Mouse (Mus musculus): Measurements from ENCODE around the gene Ilkap. TPM values are rescaled to one million over a fixed set of nuclear protein-coding genes. Genes with fewer than 3 reads are reported as not detected.

Ilkap gene
- polyA plus RNA-seq (2012; rRNA removed): 84.0 and 90.3 TPM in 2 replicates

- Histone ChIP-seq H3K27ac (ENCODE audit: insufficient read depth, low read length) (peak within 1 kb of the TSS; percentile 95), H3K4me1 (ENCODE audit: control insufficient read depth, insufficient read depth, low read length) (peaks cover 3% of the 10 kb centered on the region), H3K4me3 (ENCODE audit: insufficient read depth, low read length) (peak within 1 kb of the TSS; percentile 88)
- TF ChIP-seq POLR2A (IDR thresholded peaks at IDR 0.05; ENCODE audit: extremely low read depth, insufficient read depth, low read length) (peak; percentile 83), CTCF (IDR thresholded peaks at IDR 0.05; ENCODE audit: extremely low read depth, insufficient read depth, low read length) (no peak)
Measured at GRCm38 (mm10) chr1:91398260-91399062, at the start of gene Ilkap. TSS of gene Ilkap (minus strand) at chr1:91398815.

GRCm38 (mm10) chr1:91446511-91446910, 47.9 kb upstream of the Ilkap start:
- Histone ChIP-seq H3K4me3 (ENCODE audit: insufficient read depth, low read length) (no peak overlapping the region), H3K4me1 (ENCODE audit: control insufficient read depth, insufficient read depth, low read length) (peaks cover 1% of the 10 kb centered on the region; the same call in 1 of the 2 replicates), H3K27ac (ENCODE audit: insufficient read depth, low read length) (no peak overlapping the region)
- no peak for TF ChIP-seq CTCF (IDR thresholded peaks at IDR 0.05; ENCODE audit: extremely low read depth, insufficient read depth, low read length)
- TF ChIP-seq POLR2A (IDR thresholded peaks at IDR 0.05; ENCODE audit: extremely low read depth, insufficient read depth, low read length): no peak

GRCm38 (mm10) chr1:91446060-91446459, 47.4 kb upstream of the Ilkap start:
- Histone ChIP-seq H3K4me1 (ENCODE audit: control insufficient read depth, insufficient read depth, low read length) (peaks cover 1% of the 10 kb centered on the region; the same call in 1 of the 2 replicates), H3K27ac (ENCODE audit: insufficient read depth, low read length) (no peak overlapping the region), H3K4me3 (ENCODE audit: insufficient read depth, low read length) (no peak overlapping the region)
- TF ChIP-seq POLR2A (IDR thresholded peaks at IDR 0.05; ENCODE audit: extremely low read depth, insufficient read depth, low read length) (no peak), CTCF (IDR thresholded peaks at IDR 0.05; ENCODE audit: extremely low read depth, insufficient read depth, low read length) (no peak)

GRCm38 (mm10) chr1:91444841-91445830, 46.5 kb upstream of the Ilkap start:
- H3K27ac ChIP-seq (ENCODE audit: insufficient read depth, low read length): no peak overlapping the region
- H3K4me1 ChIP-seq (ENCODE audit: control insufficient read depth, insufficient read depth, low read length): peaks cover 1% of the 10 kb centered on the region; the same call in 1 of the 2 replicates
- no peak overlapping the region for H3K4me3 ChIP-seq (ENCODE audit: insufficient read depth, low read length)
- no peak for TF ChIP-seq CTCF (IDR thresholded peaks at IDR 0.05; ENCODE audit: extremely low read depth, insufficient read depth, low read length)
- TF ChIP-seq POLR2A (IDR thresholded peaks at IDR 0.05; ENCODE audit: extremely low read depth, insufficient read depth, low read length): no peak

GRCm38 (mm10) chr1:91442350-91442990, 43.9 kb upstream of the Ilkap start:
- no peak overlapping the region for H3K4me3 ChIP-seq (ENCODE audit: insufficient read depth, low read length)
- no peak overlapping the region for H3K27ac ChIP-seq (ENCODE audit: insufficient read depth, low read length)
- peaks cover 1% of the 10 kb centered on the region; the same call in 1 of the 2 replicates for H3K4me1 ChIP-seq (ENCODE audit: control insufficient read depth, insufficient read depth, low read length)
- TF ChIP-seq CTCF (IDR thresholded peaks at IDR 0.05; ENCODE audit: extremely low read depth, insufficient read depth, low read length): no peak
- no peak for TF ChIP-seq POLR2A (IDR thresholded peaks at IDR 0.05; ENCODE audit: extremely low read depth, insufficient read depth, low read length)

GRCm38 (mm10) chr1:91441855-91442254, 43.2 kb upstream of the Ilkap start:
- Histone ChIP-seq H3K4me1 (ENCODE audit: control insufficient read depth, insufficient read depth, low read length) (peaks cover 1% of the 10 kb centered on the region; the same call in 1 of the 2 replicates), H3K4me3 (ENCODE audit: insufficient read depth, low read length) (no peak overlapping the region), H3K27ac (ENCODE audit: insufficient read depth, low read length) (no peak overlapping the region)
- TF ChIP-seq POLR2A (IDR thresholded peaks at IDR 0.05; ENCODE audit: extremely low read depth, insufficient read depth, low read length) (no peak), CTCF (IDR thresholded peaks at IDR 0.05; ENCODE audit: extremely low read depth, insufficient read depth, low read length) (no peak)

GRCm38 (mm10) chr1:91439776-91440175, 41.2 kb upstream of the Ilkap start:
- TF ChIP-seq POLR2A (IDR thresholded peaks at IDR 0.05; ENCODE audit: extremely low read depth, insufficient read depth, low read length): no peak

GRCm38 (mm10) chr1:91437573-91437972, 39.0 kb upstream of the Ilkap start:
- H3K4me3 ChIP-seq (ENCODE audit: insufficient read depth, low read length): no peak overlapping the region
- peaks cover 4% of the 10 kb centered on the region for H3K4me1 ChIP-seq (ENCODE audit: control insufficient read depth, insufficient read depth, low read length)
- H3K27ac ChIP-seq (ENCODE audit: insufficient read depth, low read length): no peak overlapping the region
- TF ChIP-seq POLR2A (IDR thresholded peaks at IDR 0.05; ENCODE audit: extremely low read depth, insufficient read depth, low read length) (no peak), CTCF (IDR thresholded peaks at IDR 0.05; ENCODE audit: extremely low read depth, insufficient read depth, low read length) (no peak)

More at GRCm38 (mm10) chr1:91439776-91440175, 41.2 kb upstream of the Ilkap start:
- no peak overlapping the region for H3K27ac ChIP-seq (ENCODE audit: insufficient read depth, low read length)
- H3K4me3 ChIP-seq (ENCODE audit: insufficient read depth, low read length): no peak overlapping the region
- peaks cover 4% of the 10 kb centered on the region for H3K4me1 ChIP-seq (ENCODE audit: control insufficient read depth, insufficient read depth, low read length)

GRCm38 (mm10) chr1:91437083-91437400, 38.4 kb upstream of the Ilkap start:
- Histone ChIP-seq H3K27ac (ENCODE audit: insufficient read depth, low read length) (no peak overlapping the region; the same call in 1 of the 2 replicates), H3K4me3 (ENCODE audit: insufficient read depth, low read length) (no peak overlapping the region), H3K4me1 (ENCODE audit: control insufficient read depth, insufficient read depth, low read length) (peaks cover 4% of the 10 kb centered on the region)
- TF ChIP-seq POLR2A (IDR thresholded peaks at IDR 0.05; ENCODE audit: extremely low read depth, insufficient read depth, low read length) (no peak), CTCF (IDR thresholded peaks at IDR 0.05; ENCODE audit: extremely low read depth, insufficient read depth, low read length) (no peak)
